Mouse (Mus musculus) T-cell, adult 66 days (primary cell): Measurements from ENCODE around the gene Olfr1188. TPM values are rescaled to one million over a fixed set of nuclear protein-coding genes. Genes with fewer than 3 reads are reported as not detected.

Experiments
- total RNA-seq, 2 experiments: library from RNA; stranded (reverse); gene quantifications; 3 replicates in 1 of 2; 4 replicates in 1 of 2; pipeline ENCODE4 v1.2.4; 2023

Olfr1188 gene
- total RNA-seq = not detected

DNA sequence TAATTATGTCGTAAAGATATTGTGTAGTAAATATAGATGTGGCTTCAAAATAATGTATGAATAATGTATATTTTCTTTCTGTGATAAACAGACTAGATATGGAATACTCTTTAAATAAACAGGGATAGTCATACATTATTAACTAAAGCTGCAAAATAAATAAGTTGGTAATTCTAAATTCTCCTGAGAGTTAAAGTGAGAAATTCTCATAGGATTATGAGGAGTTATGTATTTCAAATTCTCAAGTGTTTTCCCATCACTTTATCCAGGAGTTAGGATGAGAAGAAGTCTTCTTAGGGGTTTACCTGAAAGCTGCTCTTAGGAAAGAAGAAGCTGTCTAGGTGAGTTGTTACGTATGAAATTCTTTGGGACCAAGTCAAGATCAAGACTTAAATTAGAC lies at the start of gene Olfr1188:
Gene Olfr1188, plus strand, starts transcription at position 301 of the 400 bp plus-strand sequence.

DNA sequence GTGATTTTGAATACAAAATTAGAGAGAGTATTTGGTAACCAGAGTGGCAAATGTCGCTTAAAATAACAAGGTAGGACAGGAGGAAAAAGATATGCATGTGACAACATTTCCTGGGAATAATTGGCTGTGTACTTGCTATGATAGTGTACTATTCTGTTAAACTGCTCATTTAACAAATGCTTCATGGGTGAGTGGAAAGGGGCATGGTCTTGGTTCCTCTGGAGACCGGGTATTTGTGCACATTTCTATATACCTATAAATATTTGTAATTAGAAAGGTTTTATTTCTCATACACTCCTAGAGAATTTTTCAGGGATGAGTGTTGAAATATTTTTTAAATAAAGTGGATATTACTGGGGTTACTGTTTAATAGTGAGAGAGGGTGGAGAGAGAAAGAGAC lies 38.5 kb upstream of the Olfr1188 start, which contains the start of gene Olfr1186:
Gene Olfr1186, plus strand, starts transcription at position 301 of the 400 bp plus-strand sequence.

DNA sequence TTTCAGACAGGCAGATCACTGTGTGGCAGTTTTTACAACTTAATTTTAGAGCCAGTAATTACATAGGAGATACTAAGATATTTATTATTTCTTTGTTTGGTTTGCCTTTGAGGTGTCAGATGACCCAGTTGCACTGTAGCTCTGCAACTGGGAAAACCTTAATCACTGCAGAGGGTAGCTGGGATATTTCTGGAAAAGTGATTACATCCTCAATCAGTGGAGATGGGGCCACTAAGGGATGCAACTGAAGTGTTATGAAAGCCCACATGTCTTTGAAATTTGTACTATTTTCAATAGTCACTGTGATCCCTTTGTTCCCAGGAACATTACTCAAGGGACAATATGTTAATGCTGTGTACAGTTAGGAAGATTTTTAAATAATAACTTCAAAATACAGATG lies 29.4 kb downstream of the Olfr1188 start, which contains the start of gene Olfr1189:
Gene Olfr1189, plus strand, starts transcription at position 301 of the 400 bp plus-strand sequence.

Other genes starting within 250 kb of the Olfr1188 start
- not detected for gene Olfr1174-ps, start 241.8 kb upstream of the Olfr1188 start, total RNA-seq
- gene Olfr1175-ps, start 229.7 kb upstream of the Olfr1188 start, total RNA-seq = not detected
- gene Olfr1176, start 220.2 kb upstream of the Olfr1188 start, total RNA-seq = not detected
- gene Olfr1177-ps, start 210.4 kb upstream of the Olfr1188 start, total RNA-seq = not detected
- gene Olfr1178, start 169.9 kb upstream of the Olfr1188 start, total RNA-seq = not detected
- gene Olfr1179, start 150.5 kb upstream of the Olfr1188 start, total RNA-seq = not detected
- gene Olfr1180, start 137.8 kb upstream of the Olfr1188 start, total RNA-seq = not detected
- gene Olfr1181, start 130.8 kb upstream of the Olfr1188 start, total RNA-seq = not detected
- not detected for gene Gm13757, start 107.8 kb upstream of the Olfr1188 start, total RNA-seq
- not detected for gene Olfr1183, start 102.1 kb upstream of the Olfr1188 start, total RNA-seq
- not detected for gene Olfr1184, start 73.3 kb upstream of the Olfr1188 start, total RNA-seq
- not detected for gene Olfr1185-ps1, start 63.6 kb upstream of the Olfr1188 start, total RNA-seq
- gene Olfr1186, start 38.4 kb upstream of the Olfr1188 start, total RNA-seq = not detected
- gene Olfr1189, start 29.5 kb downstream of the Olfr1188 start, total RNA-seq = not detected
- under 1 TPM in 1 of 2 experiments, not detected in 1; 0.17 TPM for gene Olfr1191-ps1, start 83.6 kb downstream of the Olfr1188 start, total RNA-seq
- not detected for gene Olfr1192-ps1, start 91.6 kb downstream of the Olfr1188 start, total RNA-seq
- not detected for gene Olfr1193, start 118.7 kb downstream of the Olfr1188 start, total RNA-seq
- gene Olfr1195, start 132.3 kb downstream of the Olfr1188 start, total RNA-seq = not detected
- not detected for gene Olfr1196, start 147.7 kb downstream of the Olfr1188 start, total RNA-seq
- gene Olfr1197, start 175.4 kb downstream of the Olfr1188 start, total RNA-seq = not detected
- not detected for gene Olfr1198, start 194.4 kb downstream of the Olfr1188 start, total RNA-seq
- gene Olfr1199, start 203.5 kb downstream of the Olfr1188 start, total RNA-seq = not detected
- not detected for gene Olfr1200, start 213.6 kb downstream of the Olfr1188 start, total RNA-seq
- not detected for gene Olfr1201, start 236.1 kb downstream of the Olfr1188 start, total RNA-seq